Mouse (Mus musculus) adrenal gland, postnatal 10 days (tissue): Measurements from ENCODE around the gene Ovol1. TPM values are rescaled to one million over a fixed set of nuclear protein-coding genes. Genes with fewer than 3 reads are reported as not detected.

ENCODE experiments used
- DNase-seq: peaks from one replicate; pipeline ENCODE4 v3.0.0; 2021; ENCODE audit warnings: mixed read lengths
- total RNA-seq, 2 experiments: library from RNA; stranded (reverse); gene quantifications; 2 replicates each; pipeline ENCODE4 v1.2.3; 2021

Gene Ovol1
- total RNA-seq, 2 experiments from 2014 or later = not detected

DNA sequence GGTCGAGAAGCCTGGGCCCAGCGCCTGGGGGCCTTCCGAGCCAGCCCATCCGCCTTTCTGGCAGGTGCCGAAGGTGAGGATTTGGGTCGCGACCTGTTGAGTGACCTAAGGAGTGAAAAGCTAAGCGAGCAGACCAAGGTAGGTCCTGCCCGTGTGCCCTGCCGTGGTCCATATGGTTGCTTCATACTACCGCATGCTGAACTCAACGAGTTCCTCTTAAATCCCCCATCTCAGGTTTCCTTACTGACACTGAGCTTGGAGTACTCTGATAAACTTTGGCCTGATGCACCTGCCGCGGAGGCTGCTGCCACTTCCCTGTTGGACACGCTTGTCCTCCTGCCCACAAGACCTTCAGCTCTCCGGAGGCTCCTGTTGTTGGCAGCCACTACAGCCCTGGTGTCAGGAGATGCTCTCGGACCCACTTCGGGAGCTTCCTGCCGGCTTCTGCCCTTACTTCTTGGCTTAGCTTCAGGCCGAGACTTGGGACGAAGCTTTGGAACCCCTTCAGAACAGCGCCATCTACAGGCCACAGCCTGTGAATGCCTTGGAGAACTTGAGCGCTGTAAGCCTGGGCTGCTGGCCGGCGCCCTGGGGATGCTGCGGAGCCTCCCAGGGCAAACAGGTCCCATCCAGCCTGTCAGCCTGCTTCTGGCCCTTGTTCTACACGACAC, 8.2 kb upstream of the Ovol1 start:
- DNase-seq = peak; percentile 87

DNA sequence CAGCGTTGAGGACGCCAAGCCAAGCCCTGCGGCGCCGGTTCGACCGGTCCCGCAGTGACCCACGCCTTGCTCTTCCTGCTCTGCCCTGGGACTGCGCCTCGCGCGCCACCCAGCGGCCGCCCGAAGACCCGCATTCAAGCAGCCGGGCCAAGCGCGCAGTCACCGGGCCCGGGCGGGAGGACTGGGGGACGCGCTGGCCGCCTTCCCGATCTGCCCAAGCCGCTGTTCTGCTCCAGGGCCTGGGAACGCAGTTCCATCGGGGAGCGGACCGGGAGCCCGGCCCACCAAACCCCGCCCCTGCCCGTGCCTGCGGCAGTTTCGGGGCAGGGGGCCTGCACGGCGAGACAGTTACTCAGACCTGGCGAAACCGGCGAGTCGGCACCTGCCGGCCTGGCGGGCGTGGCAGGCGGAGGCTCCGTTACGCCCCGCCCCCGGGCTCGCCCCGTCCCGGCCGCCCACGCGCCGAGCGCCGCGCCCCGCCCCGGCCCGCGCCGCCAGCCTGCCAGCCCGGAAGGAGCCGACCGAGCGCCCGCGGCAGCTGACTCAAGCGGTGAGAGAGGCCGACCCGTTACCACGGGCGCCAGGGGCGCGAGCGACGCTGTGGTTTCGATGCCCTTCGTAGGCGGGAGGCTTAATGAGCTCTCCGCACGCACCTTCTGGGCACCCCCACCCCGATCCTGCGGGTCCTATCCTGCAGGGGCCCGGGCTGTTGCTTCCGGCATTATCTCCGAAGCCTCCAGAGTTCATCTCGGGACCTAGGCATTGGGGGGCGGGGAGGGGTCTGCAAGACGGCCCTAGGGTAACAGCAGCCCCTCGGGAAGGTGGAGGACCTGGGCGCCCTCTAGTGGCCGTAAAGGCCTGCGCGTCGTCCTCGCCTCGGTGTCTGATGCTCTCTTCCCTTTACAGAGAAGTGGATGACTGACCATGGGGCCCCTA, 7.4 kb upstream of the Ovol1 start, which contains the start of gene Ap5b1:
Gene Ap5b1 (plus strand): TSS at position 492 of the 936 bp plus-strand sequence.
- DNase-seq = peak; percentile 92

DNA sequence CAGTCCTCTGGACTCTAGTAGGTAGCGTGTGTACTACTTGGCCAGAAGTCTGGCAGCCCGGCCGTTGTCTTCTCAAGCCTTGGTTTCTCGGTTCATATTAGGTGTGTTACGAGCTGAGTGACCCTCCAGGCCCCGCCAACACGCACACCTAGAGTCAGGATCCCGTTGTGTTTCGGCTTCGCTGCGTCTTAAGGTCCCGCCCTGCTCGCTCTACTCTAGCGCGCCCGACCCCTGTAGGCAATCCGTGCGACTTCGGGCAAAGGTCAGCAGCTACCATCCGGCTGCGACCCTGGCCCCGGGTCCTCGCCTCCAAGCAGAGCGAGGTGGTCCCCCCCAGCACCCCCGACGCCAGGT, 6.7 kb upstream of the Ovol1 start:
- no peak for DNase-seq

DNA sequence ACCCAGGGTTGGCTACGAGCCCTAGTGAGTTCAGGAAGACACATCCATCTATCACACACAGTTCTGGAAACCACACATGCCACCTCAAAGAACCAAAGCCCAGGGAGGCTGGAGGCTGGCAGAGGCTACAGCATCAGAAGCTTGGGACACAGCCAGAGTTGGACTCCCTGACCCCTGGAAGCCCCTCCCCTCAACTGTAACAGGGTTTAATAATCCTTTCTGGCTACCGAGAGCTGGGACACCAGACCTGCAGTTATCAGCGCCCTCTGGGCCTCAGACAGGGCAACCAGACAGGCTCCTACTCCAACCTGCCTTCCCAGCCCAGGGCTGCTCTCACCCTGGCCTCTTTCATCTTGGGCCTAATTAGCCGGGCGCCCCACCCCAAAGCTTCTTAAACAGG, 5.9 kb upstream of the Ovol1 start:
- no peak for DNase-seq

DNA sequence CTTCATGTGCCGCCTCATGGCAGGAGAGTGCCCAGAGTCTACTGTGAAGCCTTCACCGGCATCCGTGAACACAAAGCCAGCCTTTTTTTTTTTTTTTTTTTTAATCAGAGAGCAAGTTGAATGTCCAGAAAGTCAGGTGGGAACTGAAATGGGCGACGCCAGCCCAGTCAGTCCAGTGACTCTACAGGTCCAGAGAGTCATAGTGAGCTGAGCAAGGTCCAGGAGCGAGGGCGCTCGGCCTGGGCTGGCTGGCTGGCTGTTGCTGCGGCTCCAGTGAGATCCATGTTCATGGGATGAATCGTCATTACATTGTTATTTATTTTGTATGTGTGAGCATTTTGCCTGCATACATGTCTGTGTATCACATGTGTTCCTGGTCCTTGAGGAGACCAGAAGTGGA, 2.3 kb upstream of the Ovol1 start:
- DNase-seq = no peak

DNA sequence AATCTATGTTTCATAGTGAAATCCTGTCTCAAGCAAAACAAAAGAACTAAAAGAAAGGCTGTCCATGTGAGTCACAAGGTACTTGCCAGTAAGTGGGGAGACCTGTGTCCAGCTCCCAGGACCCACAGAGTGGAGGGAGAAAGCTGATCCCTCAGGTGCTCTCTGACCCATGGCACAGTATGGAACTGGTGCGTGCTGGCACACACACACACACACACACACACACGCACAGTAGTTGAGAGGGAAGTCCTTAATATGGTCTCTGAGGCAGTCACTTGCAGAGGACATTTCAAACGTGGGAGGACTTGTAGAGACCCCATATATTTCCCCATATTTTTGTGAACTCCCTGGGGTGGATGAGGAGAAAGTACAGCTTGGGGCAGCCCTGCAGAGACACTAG, 1.4 kb upstream of the Ovol1 start:
- no peak for DNase-seq

DNA sequence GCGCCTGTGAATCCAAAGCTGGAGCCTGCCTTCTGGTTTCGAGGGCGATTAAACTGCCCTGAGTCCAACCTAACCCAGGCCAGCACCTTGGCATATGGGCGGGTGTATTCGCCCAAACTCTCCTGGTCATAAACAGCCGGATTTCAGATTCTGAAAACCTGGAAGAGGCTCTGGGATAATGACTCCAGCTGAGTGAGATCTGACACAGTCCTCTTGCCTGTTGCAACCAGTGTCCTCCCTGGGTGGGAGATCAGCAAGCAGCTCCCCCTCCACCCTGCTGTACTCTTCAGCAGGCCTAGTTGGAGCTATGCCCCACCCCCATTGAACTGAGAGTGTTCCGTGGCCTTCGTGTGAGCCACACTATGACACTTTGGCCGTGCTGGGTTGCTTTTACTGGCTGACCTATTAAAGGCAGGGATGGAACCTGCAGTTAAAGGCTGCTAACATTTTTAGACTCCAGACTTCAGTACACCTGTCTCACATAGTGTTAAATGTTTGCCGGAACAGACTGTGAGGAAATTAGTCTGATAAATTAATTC, 875 bp upstream of the Ovol1 start:
- no peak for DNase-seq

DNA sequence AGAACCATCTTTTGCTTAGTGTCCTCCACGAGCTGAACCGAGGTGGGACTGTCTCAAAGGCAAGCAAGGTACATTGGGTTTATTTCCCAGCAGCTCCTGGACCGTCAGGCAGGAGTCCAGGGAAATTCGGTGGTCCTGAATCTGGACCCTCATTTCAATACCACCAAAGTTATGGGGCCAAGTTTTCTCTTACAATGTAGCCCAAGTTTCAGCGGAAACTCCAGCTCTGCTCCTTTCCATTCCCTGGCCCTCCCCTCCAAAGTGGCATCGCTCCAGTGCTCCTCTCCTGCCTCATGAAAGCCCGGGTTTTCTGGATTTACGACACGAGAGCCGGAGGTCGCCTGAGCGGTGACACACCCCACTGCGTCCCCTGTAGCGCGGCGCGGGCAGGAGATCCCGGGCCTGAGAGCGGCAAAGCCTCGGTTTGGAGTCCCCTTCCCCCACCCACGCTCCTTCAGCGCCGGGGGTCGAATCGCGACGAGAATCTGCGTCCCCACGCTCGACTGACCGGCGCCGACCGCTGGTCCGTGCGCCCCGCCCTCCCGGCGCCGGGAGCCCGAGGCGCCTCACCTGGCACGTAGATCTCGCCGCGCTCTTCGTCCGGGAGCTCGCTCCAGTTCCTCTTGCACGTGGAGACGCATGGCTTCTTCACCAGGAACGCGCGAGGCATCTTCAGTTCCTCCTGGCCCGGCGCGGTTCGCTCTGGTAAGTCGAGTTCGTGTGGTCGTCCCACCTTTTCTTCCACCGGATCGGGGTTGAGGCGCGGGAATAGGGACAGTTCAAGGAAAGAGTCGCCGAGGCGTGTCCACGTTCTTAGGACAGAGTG, 602 bp downstream of the Ovol1 start:
- DNase-seq = no peak

DNA sequence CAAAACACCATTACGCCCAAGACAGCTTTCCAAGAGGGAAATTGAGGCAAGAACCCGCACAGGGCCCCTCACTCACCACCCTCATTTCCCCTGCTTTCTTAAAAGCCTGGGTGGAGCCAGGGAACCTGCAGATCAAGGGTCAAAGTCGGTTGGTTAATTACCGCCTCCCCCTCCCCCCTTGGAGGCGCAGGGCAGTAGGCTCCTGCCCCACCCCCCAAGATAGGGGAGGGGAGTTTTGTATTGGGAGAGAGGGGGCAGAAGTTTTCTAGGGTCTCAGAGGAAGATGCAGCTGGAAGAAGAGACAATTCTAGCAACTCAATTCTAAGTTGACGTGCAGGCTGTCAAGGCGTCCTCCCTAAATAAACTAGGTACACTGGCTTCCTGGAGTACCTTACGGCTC, 1.2 kb downstream of the Ovol1 start:
- DNase-seq = no peak

DNA sequence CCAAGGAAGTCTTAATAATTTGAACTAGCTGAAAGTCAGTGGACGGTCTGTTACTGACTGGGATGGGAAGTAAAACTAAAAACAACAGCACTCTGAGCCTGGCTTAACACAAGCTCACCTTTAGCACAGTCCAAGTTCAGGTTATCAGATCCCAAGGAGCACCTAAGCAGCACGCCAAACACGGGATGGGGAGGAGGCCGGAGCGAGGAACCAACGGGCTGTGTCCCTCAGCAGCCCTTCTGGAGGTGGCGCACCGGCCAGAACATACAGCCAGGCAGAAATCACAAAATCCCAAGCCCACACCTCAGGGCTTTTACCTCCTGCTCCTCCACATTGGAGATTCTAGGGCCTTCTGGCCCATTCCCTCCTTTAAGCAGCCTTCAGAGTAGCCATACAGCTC, 1.7 kb downstream of the Ovol1 start:
- DNase-seq = no peak

DNA sequence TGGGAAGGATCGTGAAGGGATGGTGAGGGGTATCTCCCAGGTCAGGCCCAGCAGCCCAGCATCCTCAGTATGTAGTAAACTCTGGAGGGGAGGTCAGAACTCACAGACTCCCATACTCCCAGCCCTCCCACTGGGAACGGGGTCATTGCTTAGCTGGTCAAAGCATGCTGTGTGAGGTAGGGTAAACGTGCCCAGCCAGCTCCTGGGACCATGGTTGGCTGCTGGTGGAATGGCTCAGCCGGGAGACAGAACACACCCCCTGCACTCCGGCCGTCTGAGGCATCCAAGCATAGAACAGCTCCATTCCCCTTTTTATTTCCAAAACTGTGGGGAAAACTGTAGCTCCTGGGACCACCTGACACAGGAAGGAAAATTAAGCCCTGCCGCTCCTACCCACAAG, 2.3 kb downstream of the Ovol1 start:
- DNase-seq = no peak

DNA sequence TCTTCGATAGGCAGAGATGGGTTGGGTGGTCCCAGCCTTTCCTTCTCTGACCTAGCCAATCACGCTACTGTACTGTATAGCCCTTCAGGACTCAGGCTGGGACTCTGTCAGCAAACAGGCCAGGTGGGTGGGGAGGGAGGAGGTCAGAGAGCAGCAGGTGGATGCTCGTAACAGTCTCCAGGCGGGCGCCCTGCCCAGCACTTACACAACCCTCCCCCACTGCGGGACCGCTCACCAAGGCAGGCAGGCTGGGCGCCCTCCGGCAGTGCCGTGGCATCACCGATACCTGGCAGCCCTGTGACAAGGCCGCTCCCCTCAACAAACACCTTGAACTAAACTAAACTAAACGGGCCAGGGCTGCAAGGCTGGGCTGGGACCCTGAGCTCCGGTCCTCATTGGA, 6.2 kb downstream of the Ovol1 start:
- DNase-seq = no peak

DNA sequence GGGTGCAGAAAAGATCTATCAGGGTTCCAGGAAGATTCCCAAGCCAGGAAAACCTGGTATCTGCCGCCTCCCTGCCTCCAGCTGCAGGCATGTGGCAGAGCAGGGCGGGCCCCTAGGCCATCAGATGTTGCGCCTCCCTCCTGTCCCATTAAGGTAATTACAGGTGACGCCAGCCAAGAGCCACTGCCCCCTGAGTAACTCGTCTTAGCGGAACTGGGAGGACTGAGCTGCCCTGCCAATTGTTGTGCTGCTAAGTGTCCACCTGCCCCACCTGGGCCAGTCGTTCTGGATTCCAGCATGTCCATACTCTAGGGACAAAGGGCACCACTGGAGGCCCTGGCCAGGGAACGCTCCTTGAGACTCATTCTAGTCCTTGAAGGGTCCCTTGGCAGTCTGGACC, 6.6 kb downstream of the Ovol1 start:
- no peak for DNase-seq

DNA sequence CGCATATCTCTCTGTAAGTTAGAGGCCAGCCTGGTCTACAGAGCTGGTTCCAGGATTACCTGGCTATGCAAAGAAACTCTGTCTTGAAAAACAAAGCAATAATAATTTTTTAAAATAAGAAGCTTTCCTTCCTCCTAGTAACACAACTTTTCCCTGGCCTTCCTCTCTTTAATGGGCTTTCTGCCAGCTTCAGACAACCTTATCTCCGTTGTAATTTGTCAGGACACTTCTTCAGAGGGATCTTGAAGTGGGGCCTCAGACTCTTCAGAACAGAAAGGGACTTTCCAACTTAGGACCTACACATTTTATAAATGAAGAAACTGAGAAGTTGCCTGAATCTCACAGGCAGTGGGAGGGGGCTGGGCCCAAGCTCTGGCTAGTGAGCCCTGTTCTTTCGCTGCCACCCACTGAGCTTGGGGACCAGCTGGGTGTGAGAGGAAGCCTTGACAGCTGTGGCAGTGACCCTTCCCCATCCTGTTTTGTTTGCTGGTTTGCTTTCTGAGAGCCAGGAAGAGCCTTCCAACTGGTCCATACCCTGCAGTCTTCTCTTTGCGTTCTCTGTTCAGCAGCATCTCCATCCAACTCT, 12.9 kb downstream of the Ovol1 start:
- no peak for DNase-seq

DNA sequence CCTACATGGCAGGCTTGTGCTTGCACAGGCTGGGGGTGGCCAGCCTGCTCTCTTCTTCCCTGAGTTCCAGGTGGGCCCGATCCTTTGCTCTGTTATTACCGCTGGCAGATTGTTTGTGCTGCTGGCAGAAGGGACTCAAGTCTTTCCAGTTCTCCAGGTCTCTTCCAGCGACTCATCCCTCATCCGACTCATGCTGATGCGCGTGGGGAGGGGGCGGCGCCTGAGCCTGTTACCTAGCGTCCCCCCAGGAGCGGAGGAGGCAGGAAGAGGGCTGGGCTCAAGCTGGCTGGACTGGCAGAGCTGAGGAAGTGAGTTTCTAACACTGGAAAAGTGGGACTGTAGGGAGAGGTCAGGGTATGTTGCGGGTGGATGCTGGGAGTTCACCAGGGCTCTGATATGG, 16.4 kb downstream of the Ovol1 start:
- DNase-seq = no peak

DNA sequence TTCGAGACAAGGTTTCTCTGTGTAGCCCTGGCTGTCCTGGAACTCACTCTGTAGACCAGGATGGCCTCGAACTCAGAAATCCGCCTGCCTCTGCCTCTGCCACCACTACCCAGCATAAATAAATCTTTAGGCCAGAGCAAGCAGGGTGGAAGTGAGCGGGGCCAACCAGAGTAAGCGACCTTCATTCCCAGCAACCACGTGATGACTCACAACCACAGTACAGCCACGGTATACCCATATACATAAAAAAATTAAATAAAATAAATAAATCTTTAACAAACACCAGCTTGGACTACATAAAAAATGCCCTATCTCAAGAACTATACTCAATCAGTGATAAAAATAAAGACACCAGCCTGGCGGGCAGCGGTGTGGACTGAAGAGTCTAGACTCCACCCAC, 17.1 kb downstream of the Ovol1 start:
- no peak for DNase-seq

DNA sequence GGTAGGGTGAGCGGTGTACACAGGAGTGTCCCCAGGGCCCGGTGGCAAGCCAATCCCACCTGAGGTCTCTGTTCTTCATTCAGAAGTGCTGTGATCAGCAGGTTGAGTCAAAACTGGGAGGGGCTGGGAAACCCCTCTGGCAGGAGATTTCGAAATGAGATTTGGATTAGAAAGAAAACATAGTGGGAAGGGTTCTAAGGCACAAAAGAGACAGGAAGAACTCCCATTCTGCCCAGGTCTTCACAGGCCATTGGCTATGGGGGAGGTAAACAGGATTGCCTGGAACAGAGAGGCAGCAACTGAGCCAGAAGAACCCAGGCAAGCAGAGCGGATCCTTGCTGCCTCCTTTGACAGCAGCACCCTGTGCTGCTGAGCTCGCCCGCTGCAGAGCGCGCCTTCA, 21.7 kb downstream of the Ovol1 start:
- DNase-seq = no peak

DNA sequence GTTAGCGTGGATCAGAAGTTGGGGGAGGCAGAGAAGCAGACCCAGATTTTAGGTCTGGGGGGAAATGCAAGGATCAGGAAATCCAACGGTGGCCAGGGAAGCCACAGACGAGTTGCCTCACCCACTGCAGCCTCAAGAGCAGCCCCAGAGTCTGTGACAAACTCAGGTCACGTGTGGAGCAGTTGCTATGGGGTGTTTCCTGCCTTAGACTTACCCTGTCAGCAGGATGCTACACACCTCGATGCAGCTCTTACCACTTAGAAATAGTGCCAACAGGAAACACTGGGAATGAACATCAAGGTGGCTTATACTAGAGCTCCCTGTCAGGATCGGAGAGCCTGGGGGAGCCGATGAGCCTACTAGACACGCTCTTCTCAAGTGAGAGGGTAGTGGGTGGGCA, 27.9 kb downstream of the Ovol1 start:
- no peak for DNase-seq

DNA sequence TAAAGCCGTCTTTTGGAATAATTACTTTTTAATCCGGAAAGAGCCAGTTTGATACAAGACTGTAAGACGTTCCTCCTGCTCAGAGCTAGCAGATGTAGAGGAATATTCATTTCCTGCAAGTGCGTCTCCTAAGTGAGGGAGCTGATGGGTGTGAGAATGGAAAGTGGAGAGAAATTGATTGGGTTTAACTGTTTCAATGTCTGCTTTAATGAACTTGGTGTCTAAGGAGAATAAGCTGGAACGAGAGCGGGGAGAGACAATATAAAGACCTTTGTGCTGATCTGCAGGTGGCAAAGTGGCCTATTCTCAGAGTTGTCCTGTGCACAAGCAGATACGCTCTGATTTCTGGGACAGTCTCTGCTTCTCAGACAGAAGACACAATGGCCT, 30.3 kb downstream of the Ovol1 start:
- no peak for DNase-seq

DNA sequence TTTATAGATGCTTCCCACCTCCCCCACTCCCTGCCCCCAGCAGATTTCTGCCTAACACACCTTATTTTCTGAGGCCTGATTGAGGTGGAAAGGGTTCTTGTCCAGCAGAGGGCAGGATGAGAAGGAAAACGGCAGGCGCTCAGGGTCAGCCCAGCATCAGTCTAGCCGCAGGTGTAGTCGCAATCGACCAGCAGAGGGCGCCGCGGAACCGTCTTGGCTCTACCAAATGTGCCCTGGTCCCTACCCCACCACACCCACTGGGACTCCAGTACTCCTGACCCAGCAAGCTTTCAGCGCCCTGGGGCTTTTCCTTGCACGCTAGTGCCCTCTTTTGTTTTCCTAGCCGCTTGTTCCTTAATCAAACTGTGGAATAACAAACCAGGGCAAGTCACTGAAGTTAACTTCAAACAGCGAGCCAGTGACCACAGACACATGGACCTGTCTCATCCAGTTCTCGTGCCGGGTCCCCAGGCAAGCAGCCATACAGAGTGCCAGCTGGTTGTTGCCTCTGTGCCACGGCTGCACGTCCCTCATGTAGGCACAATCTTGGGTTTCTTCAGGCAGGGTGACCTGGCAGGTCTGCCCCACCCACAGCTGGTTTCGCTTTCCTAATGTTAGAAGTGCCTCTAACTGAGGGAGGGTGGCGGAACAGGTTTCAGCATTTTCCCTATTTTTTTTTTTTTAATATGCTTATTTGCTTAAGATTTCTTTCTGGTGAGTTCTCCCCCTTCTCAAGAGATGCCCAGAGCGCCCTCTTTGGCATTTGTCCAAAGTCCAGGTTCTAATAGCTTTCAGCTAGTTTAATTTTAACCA, 30.9 kb downstream of the Ovol1 start:
- DNase-seq = peak; percentile 99

DNA sequence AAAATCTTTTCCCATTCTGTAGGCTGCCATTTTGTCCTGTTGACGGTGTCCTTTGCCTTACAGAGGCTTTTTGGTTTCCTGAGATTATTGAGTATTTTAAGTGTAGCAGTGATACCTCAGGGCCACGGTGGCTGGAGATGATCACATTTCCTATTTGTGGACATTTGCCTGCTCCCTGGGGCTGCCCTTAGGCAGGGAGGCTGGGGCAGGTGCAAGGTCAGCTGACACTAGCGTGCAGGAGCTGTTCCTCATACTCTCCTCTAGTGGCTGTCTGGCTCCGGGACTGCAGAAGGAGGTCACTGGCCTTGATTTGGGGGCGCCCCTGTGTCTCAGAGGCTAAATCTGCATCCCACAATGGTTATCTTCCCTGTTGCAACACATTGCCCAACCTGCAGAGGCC, 35.2 kb downstream of the Ovol1 start:
- no peak for DNase-seq
